Mouse (Mus musculus) forebrain, embryonic 14.5 days (tissue): ENCODE data around the gene Itgb5. TPM values are rescaled to one million over a fixed set of nuclear protein-coding genes. Genes with fewer than 3 reads are reported as not detected.
A peak's percentile ranks its signal among the peaks of the same experiment; 100 is the strongest.

ENCODE experiments used
- ATAC-seq: fragments of 200-750 bp; cut with Nextera tagmentation; 2 replicates; pipeline ENCODE4 v1.8.0; 2017; ENCODE audit warnings: mild to moderate bottlenecking, moderate library complexity
- DNase-seq: peaks from one replicate; pipeline ENCODE4 v3.0.0-alpha.2; 2015; ENCODE audit warnings: low spot score
- H3K27ac ChIP-seq: fragments of 300-500 bp; sonication (generic); 2 replicates; pipeline ENCODE4 v1.5.1; 2014; ENCODE audit warnings: low read depth, mild to moderate bottlenecking, control low read depth, low read length, moderate library complexity
- H3K27me3 ChIP-seq: fragments of 300-500 bp; sonication (generic); replicated peaks from 2 replicates; pipeline ENCODE4 v1.6.1; 2014; ENCODE audit warnings: low read length, control low read depth, mixed read lengths; ENCODE audit not compliant: control insufficient read depth, insufficient read depth
- H3K36me3 ChIP-seq: fragments of 300-500 bp; sonication (generic); 2 replicates; pipeline ENCODE4 v1.6.1; 2014; ENCODE audit warnings: low read length, control low read depth; ENCODE audit not compliant: control insufficient read depth, insufficient read depth
- H3K4me1 ChIP-seq: fragments of 300-500 bp; sonication (generic); 2 replicates; pipeline ENCODE4 v1.6.1; 2014; ENCODE audit warnings: antibody characterized with exemption, low read length, control low read depth; ENCODE audit not compliant: control insufficient read depth, insufficient read depth
- H3K4me2 ChIP-seq: fragments of 300-500 bp; sonication (generic); 2 replicates; pipeline ENCODE4 v1.6.1; 2014; ENCODE audit warnings: mild to moderate bottlenecking, control low read depth, low read length
- H3K4me3 ChIP-seq: fragments of 300-500 bp; sonication (generic); 2 replicates; pipeline ENCODE4 v1.5.1; 2014; ENCODE audit warnings: low read depth, low read length, control low read depth
- H3K9ac ChIP-seq: fragments of 300-500 bp; sonication (generic); 2 replicates; pipeline ENCODE4 v1.6.1; 2014; ENCODE audit warnings: mild to moderate bottlenecking, low read length, control low read depth, moderate library complexity
- H3K9me3 ChIP-seq: fragments of 300-500 bp; sonication (generic); replicated peaks from 2 replicates; pipeline ENCODE4 v1.6.1; 2016; ENCODE audit warnings: low read length, control low read depth, mixed read lengths; ENCODE audit not compliant: control insufficient read depth
- WGBS: fragments of 180-500 bp; shearing (Covaris S2); extraction: QIAGEN DNeasy Blood & Tissue Kit; methylation state at CpG from one replicate; pipeline ENCODE4 v1.1.7; 2014; 5-methylcytosine and 5-hydroxymethylcytosine counted together
- polyA plus RNA-seq: library from polyadenylated mRNA; unstranded; fragments of >200 nt; fragmentation: Nextera tagmentation; extraction: Ambion mirVana; gene quantifications from 2 replicates; pipeline ENCODE4 v1.2.1, GENCODE M21; 2014

Itgb5 gene
- polyA plus RNA-seq, 1 experiment from 2014 or later, result 4.7 TPM

DNA sequence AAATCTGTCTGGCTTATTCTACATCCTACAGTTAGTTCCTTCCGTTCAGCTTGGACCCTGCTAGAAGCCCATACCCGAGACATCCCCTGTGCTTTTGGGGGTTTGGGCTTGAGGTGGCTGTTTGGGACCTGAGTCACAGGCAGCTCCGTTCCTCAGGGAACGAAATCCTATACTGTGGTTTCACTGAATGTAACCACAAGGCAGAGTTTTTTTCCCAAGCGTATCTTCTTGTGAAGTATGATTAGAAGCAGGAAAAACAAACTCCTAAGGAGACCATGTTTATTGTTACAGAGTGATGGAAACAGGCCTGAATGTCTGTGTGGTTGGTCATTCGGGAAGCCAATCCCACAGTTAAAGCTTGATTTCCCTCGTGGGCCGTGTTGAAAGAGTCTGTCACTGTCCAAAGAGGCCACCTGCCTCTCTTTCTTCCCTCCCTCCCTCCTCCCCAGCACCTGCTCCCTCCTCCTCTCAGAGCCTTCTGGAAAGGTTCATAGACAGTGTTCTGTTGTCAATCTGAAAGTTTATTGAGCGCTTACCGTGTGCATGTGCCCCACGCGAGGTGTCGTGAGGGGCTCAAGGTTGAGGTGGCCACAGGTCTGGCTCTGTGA lies 59.6 kb downstream of the Itgb5 start:
- Histone ChIP-seq H3K4me2 (no peak overlapping the region), H3K4me1 (peaks cover 11% of the 10 kb centered on the region; the same call in 1 of the 2 replicates), H3K9ac (no peak overlapping the region), H3K27ac (no peak overlapping the region), H3K27me3 (no peaks in the 10 kb centered on the region), H3K9me3 (no peaks in the 10 kb centered on the region), H3K36me3 (no peaks in the 10 kb centered on the region), H3K4me3 (no peak overlapping the region)
- no peak for DNase-seq
- 86% methylated on average over 13 of the region's 13 CpGs for WGBS
- no peak for ATAC-seq

DNA sequence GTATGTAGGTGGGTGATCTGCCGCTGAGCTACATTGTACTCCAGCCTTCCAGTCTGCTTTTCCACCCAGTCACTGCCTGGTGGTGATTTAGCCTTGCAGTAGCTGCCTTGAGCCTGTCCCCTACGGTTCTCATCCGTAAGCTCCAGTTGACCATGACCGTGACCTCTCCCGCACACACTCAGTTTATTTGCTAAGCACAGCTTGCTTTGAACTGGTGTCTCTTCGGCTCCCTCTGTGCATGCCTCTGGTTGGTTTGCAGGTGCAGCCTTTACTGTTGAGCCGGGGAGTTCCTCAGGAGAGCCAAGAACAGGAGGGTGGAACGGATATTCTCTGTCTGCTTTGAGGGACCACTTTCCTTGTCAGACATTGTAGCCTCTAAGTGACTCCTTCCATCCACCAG lies 61.6 kb downstream of the Itgb5 start:
- Histone ChIP-seq H3K4me3 (no peak overlapping the region), H3K36me3 (no peaks in the 10 kb centered on the region), H3K9ac (no peak overlapping the region), H3K27me3 (no peaks in the 10 kb centered on the region), H3K4me1 (peaks cover 7% of the 10 kb centered on the region; the same call in 1 of the 2 replicates), H3K27ac (no peak overlapping the region), H3K4me2 (no peak overlapping the region), H3K9me3 (no peaks in the 10 kb centered on the region)
- no peak for ATAC-seq
- 88% methylated on average over 8 of the region's 8 CpGs for WGBS
- DNase-seq, result no peak

DNA sequence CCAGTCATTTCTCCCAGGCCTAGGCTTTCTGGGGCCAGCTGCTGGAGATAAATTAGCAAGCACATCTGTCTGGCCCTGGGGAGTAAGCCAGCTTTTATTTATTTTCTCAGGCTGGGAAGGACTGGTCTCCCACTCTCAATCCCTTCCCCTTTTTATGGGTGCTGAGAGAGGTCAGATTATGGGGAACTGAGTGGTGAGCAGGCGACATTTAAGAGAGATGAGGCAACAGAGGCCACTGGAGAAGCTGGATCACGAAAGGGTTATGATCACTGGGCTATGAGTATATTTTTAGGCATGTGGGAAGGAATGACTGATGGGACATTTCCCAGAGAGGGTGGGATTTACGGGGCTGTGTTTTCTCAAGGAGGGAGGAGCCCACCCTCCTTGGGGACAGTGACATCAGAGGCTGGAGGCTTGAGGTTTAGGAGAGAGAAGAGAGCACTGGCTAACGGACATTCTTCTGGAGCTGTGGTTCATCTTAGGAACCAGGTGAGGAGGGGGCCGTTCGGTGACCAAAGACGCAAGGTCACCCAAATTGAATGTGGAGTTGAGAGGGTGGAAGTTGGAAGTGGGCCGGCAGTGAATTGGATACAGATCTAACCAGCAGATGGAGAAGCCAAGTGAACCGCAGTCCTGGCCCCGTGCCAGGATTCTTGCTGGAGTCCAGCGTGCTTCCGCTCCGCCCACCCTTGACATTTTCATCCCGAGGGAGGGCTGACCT lies 62.3 kb downstream of the Itgb5 start:
- DNase-seq, result peak; percentile 76
- Histone ChIP-seq H3K4me2 (no peak overlapping the region), H3K9me3 (no peaks in the 10 kb centered on the region), H3K4me3 (no peak overlapping the region), H3K27me3 (no peaks in the 10 kb centered on the region), H3K27ac (no peak overlapping the region), H3K36me3 (no peaks in the 10 kb centered on the region), H3K4me1 (peaks cover 7% of the 10 kb centered on the region; the same call in 1 of the 2 replicates), H3K9ac (no peak overlapping the region)
- peak; percentile 37 for ATAC-seq
- 44% methylated on average over 14 of the region's 14 CpGs for WGBS

DNA sequence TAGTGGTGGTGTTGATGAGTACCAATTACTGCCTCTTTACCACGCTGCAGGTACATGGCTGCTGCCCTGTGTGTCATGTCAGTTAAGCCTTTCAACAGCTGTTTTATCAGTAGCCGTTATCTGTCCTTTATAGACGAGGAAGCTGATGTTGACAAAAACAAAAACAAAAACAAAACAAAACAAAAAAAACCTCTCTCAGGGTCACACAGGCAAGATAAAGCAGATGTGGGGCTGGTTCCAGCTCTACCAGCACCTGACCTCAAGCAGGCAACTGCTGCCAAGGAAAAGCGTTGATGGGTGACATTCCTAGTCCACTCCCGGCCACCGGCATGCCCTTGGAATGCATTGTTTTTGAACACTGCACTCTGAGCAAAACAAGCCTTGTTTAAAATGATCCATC lies 63.1 kb downstream of the Itgb5 start:
- no peak overlapping the region for H3K4me2 ChIP-seq
- no peaks in the 10 kb centered on the region for H3K27me3 ChIP-seq
- peaks cover 7% of the 10 kb centered on the region; the same call in 1 of the 2 replicates for H3K4me1 ChIP-seq
- H3K27ac ChIP-seq, result no peak overlapping the region
- no peak overlapping the region for H3K9ac ChIP-seq
- no peaks in the 10 kb centered on the region for H3K9me3 ChIP-seq
- ATAC-seq (no peak), DNase-seq (no peak)
- no peaks in the 10 kb centered on the region for H3K36me3 ChIP-seq
- 59% methylated on average over 6 of the region's 6 CpGs for WGBS
- no peak overlapping the region for H3K4me3 ChIP-seq

DNA sequence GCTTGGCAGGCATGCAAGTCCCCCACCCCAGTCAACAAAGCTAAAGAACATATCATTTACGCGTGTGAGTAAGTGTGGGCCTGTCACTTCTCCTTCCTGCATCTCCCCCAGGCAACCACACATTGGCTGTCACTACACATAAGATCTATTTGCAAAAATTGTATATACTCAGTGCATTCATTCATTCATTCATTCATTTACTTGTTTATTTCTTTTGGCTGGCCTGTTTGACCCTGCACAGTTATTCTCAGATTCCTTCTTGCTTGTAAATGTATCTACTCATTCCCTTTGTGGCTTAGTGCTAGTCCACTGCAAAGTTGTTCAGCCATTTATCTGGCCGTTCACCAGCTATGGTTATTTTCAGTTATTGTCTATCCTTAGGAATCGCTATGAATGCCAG lies 64.3 kb downstream of the Itgb5 start:
- DNase-seq, result no peak
- 90% methylated on average over 4 of the region's 4 CpGs for WGBS
- no peak for ATAC-seq
- no peaks in the 10 kb centered on the region for H3K36me3 ChIP-seq
- H3K9me3 ChIP-seq, result no peaks in the 10 kb centered on the region
- no peak overlapping the region for H3K4me2 ChIP-seq
- no peak overlapping the region for H3K4me3 ChIP-seq
- H3K9ac ChIP-seq, result no peak overlapping the region
- H3K27me3 ChIP-seq, result no peaks in the 10 kb centered on the region
- H3K27ac ChIP-seq, result no peak overlapping the region
- H3K4me1 ChIP-seq, result peaks cover 7% of the 10 kb centered on the region; the same call in 1 of the 2 replicates

DNA sequence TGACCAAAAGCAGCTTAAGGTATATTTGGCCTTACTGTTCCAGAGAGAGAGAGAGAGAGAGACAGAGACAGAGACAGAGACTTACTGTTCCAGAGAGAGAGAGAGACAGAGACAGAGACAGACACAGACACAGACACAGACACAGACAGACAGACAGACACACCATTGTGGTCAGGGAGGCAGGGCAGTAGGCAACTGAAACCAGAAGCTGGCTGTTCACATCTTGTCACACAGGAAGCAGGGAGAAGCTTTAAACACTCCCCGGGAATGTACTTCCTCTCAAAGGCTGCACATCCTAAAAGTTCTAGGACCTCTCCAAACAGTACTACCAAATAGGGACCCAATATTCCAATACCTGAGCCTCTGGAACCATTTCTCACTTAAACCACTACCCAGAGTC lies 65.0 kb downstream of the Itgb5 start:
- WGBS, result 93% methylated on average over 1 of the region's 1 CpGs
- Histone ChIP-seq H3K9ac (no peak overlapping the region), H3K27ac (no peak overlapping the region), H3K36me3 (no peaks in the 10 kb centered on the region), H3K4me3 (no peak overlapping the region), H3K9me3 (no peaks in the 10 kb centered on the region), H3K4me1 (peaks cover 7% of the 10 kb centered on the region; the same call in 1 of the 2 replicates), H3K27me3 (no peaks in the 10 kb centered on the region), H3K4me2 (no peak overlapping the region)
- DNase-seq (no peak), ATAC-seq (no peak)

DNA sequence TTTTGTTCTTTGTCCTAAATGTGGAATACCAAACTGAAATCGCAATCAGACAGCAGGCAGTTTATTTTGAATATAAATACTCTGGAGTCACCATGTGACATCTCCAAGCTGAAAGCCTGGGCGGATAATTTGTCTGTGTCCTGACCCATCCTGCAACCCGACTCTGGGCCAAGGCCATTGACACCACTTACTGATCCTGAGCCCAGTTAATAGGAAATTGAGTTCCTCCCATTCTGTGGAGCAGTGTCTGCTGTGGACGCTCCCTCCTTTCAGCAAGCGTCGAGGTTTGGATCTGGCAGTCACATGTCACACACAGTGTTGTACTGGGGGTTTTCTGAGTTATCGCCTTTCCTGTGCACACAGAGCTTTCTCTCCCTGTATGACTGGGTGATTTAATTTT lies 66.2 kb downstream of the Itgb5 start:
- Histone ChIP-seq H3K9ac (no peak overlapping the region), H3K36me3 (no peaks in the 10 kb centered on the region), H3K27me3 (no peaks in the 10 kb centered on the region), H3K4me1 (peaks cover 7% of the 10 kb centered on the region; the same call in 1 of the 2 replicates), H3K4me2 (no peak overlapping the region), H3K27ac (no peak overlapping the region), H3K9me3 (no peaks in the 10 kb centered on the region), H3K4me3 (no peak overlapping the region)
- no peak for ATAC-seq
- WGBS, result 83% methylated on average over 7 of the region's 7 CpGs
- no peak for DNase-seq

DNA sequence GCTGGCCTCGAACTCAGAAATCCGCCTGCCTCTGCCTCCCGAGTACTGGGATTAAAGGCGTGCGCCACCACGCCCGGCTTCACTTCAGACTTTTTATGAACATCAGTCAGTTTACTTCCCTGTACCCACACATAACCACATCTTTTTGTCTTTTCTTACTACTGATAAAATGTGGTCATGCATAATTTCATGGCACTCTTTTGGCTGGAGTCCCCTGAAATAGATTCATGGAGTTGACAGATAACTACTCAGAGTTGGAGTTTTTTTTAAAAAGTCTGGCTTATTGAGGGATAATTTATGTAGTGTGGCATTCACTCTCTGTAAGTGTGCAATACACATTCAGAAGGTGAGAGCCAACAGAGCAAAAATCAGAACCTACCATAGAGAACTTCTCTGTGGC lies 67.3 kb downstream of the Itgb5 start:
- ATAC-seq, result no peak

More for the DNA sequence above, 67.3 kb downstream of the Itgb5 start:
- no peak overlapping the region for H3K4me3 ChIP-seq
- no peak overlapping the region for H3K9ac ChIP-seq
- no peak overlapping the region for H3K4me2 ChIP-seq
- H3K4me1 ChIP-seq, result peaks cover 2% of the 10 kb centered on the region; the same call in 1 of the 2 replicates
- no peak overlapping the region for H3K27ac ChIP-seq
- 98% methylated on average over 7 of the region's 7 CpGs for WGBS
- no peaks in the 10 kb centered on the region for H3K27me3 ChIP-seq
- H3K9me3 ChIP-seq, result no peaks in the 10 kb centered on the region
- DNase-seq, result no peak
- no peaks in the 10 kb centered on the region for H3K36me3 ChIP-seq
